Mouse (Mus musculus) stomach, postnatal 0 days (tissue): ENCODE measurements at regions not wholly inside any gene's neighbourhood (a gene's known extent, or its start where the extent isn't known, plus 50 kb on each side); places are given as distances from the start of the nearest gene placed in this dataset.

Experiments used
- CTCF ChIP-seq: IDR thresholded peaks from 2 replicates; pipeline ENCODE4 v1.5.1; 2016; ENCODE audit warnings: antibody characterized with exemption, low read depth, mild to moderate bottlenecking, moderate library complexity
- EP300 ChIP-seq: optimal IDR thresholded peaks from 2 replicates; pipeline ENCODE3; 2016; ENCODE audit warnings: antibody characterized with exemption

- no peak for TF ChIP-seq EP300
- TF ChIP-seq CTCF: no peak
Measured at GRCm38 (mm10) chr9:61296311-61296947, 75.7 kb upstream of the Tle3 start.
